In the genomic region with DNA sequence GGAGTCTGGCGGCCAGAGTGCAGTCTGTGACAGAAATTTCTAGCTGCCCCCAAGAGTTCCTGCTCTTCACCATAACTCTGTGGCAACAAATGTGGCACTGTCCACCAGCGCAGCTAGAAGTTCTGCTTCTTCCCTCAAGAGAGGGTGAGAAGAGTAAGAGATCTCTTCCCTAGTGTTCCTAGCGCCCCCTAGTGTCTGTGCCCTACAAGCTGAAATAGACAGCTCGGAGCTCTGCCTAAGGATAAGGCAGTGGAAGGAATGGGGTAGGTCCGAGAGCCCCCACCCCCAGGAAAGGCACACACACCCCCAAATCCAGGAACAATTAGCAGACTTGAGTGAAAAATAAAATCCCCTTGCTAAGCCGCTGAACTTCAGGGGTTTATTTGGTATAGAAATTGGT, we compare ENCODE assay signal across 8 mouse cellular contexts. TPM values are rescaled to one million over a fixed set of nuclear protein-coding genes. Genes with fewer than 3 reads are reported as not detected.
A peak's percentile ranks its signal among the peaks of the same experiment; 100 is the strongest.
DNase-seq lines count a peak whose midpoint lies in the region; ATAC-seq and TF ChIP-seq lines count a peak whose summit lies in the region.

No protein-coding gene starts in this region.

- no peak overlapping the region for H3K27ac ChIP-seq in MEL (ENCODE audit: control insufficient read depth, low read depth, low read length)
- no peak overlapping the region for H3K27ac ChIP-seq in embryonic facial prominence, embryonic 11.5 days (replicated peaks; ENCODE audit: low read depth, low read length)
- H3K27ac ChIP-seq in lung, embryonic 14.5 days (ENCODE audit: low read depth), result no peak overlapping the region

- 20% methylated on average over 6 of the region's 6 CpGs for WGBS in embryonic facial prominence, embryonic 11.5 days
- WGBS in lung, embryonic 14.5 days, result 17% methylated on average over 6 of the region's 6 CpGs

- ATAC-seq in embryonic facial prominence, embryonic 11.5 days (replicated peaks; ENCODE audit: insufficient number of reproducible peaks, low FRiP score, low TSS enrichment, low read depth), result peak; percentile 58
- ATAC-seq in lung, embryonic 14.5 days (ENCODE audit: insufficient read depth), result peak; percentile 80

- H3K27me3 ChIP-seq in MEL (ENCODE audit: control insufficient read depth in 1 of 2, insufficient read depth in 2 of 2, low read length in 2 of 2), result no peaks in the 10 kb centered on the region
- no peaks in the 10 kb centered on the region for H3K27me3 ChIP-seq in embryonic facial prominence, embryonic 11.5 days (ENCODE audit: control insufficient read depth, insufficient read depth, low read length)
- H3K27me3 ChIP-seq in lung, embryonic 14.5 days (ENCODE audit: insufficient read depth, low read length), result no peaks in the 10 kb centered on the region

- no peak for TF ChIP-seq EP300 in MEL (IDR thresholded peaks at IDR 0.05; ENCODE audit: low read depth in 1 of 2, low read length in 2 of 2)

- intact Hi-C loops in heart, postnatal 14 days (cut with DNase I), result loop anchor here (5.0 kb wide), 1 partner anchor 611 kb away; no protein-coding TSS in a partner anchor

- no peaks in the 10 kb centered on the region for H3K9me3 ChIP-seq in MEL (replicated peaks; ENCODE audit: insufficient read depth, low read length)
- H3K9me3 ChIP-seq in embryonic facial prominence, embryonic 11.5 days (replicated peaks; ENCODE audit: control insufficient read depth, low read length), result no peaks in the 10 kb centered on the region
- H3K9me3 ChIP-seq in lung, embryonic 14.5 days (ENCODE audit: low read depth, low read length), result no peaks in the 10 kb centered on the region

- peak; percentile 48 for TF ChIP-seq RAD21 in MEL (IDR thresholded peaks at IDR 0.05; ENCODE audit: low read depth, low read length)

- no peak overlapping the region for H3K9ac ChIP-seq in MEL (ENCODE audit: control insufficient read depth, low read depth, low read length, poor library complexity, severe bottlenecking)
- no peak overlapping the region for H3K9ac ChIP-seq in embryonic facial prominence, embryonic 11.5 days (replicated peaks; ENCODE audit: low read length)
- no peak overlapping the region for H3K9ac ChIP-seq in lung, embryonic 14.5 days

- no peaks in the 10 kb centered on the region for H3K36me3 ChIP-seq in MEL (ENCODE audit: control insufficient read depth in 1 of 2, insufficient read depth in 2 of 2, low read length in 2 of 2)
- no peaks in the 10 kb centered on the region for H3K36me3 ChIP-seq in embryonic facial prominence, embryonic 11.5 days (replicated peaks; ENCODE audit: control insufficient read depth, insufficient read depth, low read depth, low read length)
- H3K36me3 ChIP-seq in lung, embryonic 14.5 days (ENCODE audit: insufficient read depth), result no peaks in the 10 kb centered on the region

- no peaks in the 10 kb centered on the region for H3K4me1 ChIP-seq in MEL (ENCODE audit: control insufficient read depth in 1 of 2, insufficient read depth in 2 of 2, low read length in 2 of 2)
- H3K4me1 ChIP-seq in embryonic facial prominence, embryonic 11.5 days (ENCODE audit: control insufficient read depth, insufficient read depth, low read length), result no peaks in the 10 kb centered on the region
- H3K4me1 ChIP-seq in lung, embryonic 14.5 days (ENCODE audit: insufficient read depth), result no peaks in the 10 kb centered on the region

- no peaks in the 10 kb centered on the region for H3K79me2 ChIP-seq in MEL (ENCODE audit: control insufficient read depth, insufficient read depth, low read length, poor library complexity)

- TF ChIP-seq CTCF in MEL (IDR thresholded peaks at IDR 0.05 in 2 of 3, conservative IDR thresholded peaks at IDR 0.05 in 1 of 3; ENCODE audit: control insufficient read depth in 1 of 3, insufficient read depth in 1 of 3, low read depth in 2 of 3, low read length in 3 of 3, poor library complexity in 1 of 3, severe bottlenecking in 1 of 3), result peak; percentile 72 to 82 (median 78)
- TF ChIP-seq CTCF in lung, embryonic 14.5 days (IDR thresholded peaks at IDR 0.05; ENCODE audit: low read depth), result peak; percentile 84

- no peak overlapping the region for H3K4me2 ChIP-seq in embryonic facial prominence, embryonic 11.5 days (ENCODE audit: low read depth, low read length)
- H3K4me2 ChIP-seq in lung, embryonic 14.5 days, result no peak overlapping the region

- TF ChIP-seq POLR2A in MEL (IDR thresholded peaks at IDR 0.05; ENCODE audit: control insufficient read depth in 1 of 2, insufficient read depth in 1 of 2, low read depth in 1 of 2, low read length in 2 of 2, poor library complexity in 1 of 2), result no peak

- H3K4me3 ChIP-seq in MEL (ENCODE audit: control insufficient read depth in 1 of 2, insufficient read depth in 1 of 2, low read depth in 2 of 2, low read length in 2 of 2), result no peak overlapping the region
- no peak overlapping the region for H3K4me3 ChIP-seq in embryonic facial prominence, embryonic 11.5 days (ENCODE audit: low read depth, low read length)
- no peak overlapping the region for H3K4me3 ChIP-seq in lung, embryonic 14.5 days (ENCODE audit: low read depth, low read length)

- peak; percentile 81 for DNase-seq in MEL (ENCODE audit: low read depth, low spot score)
- peak; percentile 76 to 82 for DNase-seq in adrenal gland, postnatal 36 days
- DNase-seq in embryonic facial prominence, embryonic 11.5 days (ENCODE audit: low spot score), result peak; percentile 81
- peak; percentile 68 to 80 for DNase-seq in heart, postnatal 14 days
- DNase-seq in layer of hippocampus, adult 8-10 months (ENCODE audit: low spot score in 2 of 2), result peak; percentile 39 to 78
- DNase-seq in lung, embryonic 14.5 days, result peak; percentile 90
- DNase-seq in retina, postnatal 1 day, result peak; percentile 80
- DNase-seq in yolk sac, embryonic 10.5 days (ENCODE audit: low spot score), result peak; percentile 54

TF ChIP-seq in MEL, 35 proteins besides CTCF, POLR2A, EP300 and RAD21:
- no peak for TF ChIP-seq SIN3A (IDR thresholded peaks at IDR 0.05; ENCODE audit: low read length)
- peak; percentile 62 for TF ChIP-seq SMC3 (IDR thresholded peaks at IDR 0.05; ENCODE audit: low read depth, low read length)
- TF ChIP-seq E2F4 (IDR thresholded peaks at IDR 0.05; ENCODE audit: borderline replicate concordance, low read depth, low read length), result no peak
- TF ChIP-seq USF1 (IDR thresholded peaks at IDR 0.05; ENCODE audit: low read depth, low read length), result no peak
- TF ChIP-seq MYB (IDR thresholded peaks at IDR 0.05; ENCODE audit: low read depth, low read length), result no peak
- no peak for TF ChIP-seq ZMIZ1 (IDR thresholded peaks at IDR 0.05; ENCODE audit: low read depth, low read length)
- TF ChIP-seq ZC3H11A (IDR thresholded peaks at IDR 0.05; ENCODE audit: low read depth, low read length), result 0 out of 2 replicates have a peak, but pooled peaks have one; percentile 11
- no peak for TF ChIP-seq MAZ (IDR thresholded peaks at IDR 0.05; ENCODE audit: low read depth, low read length)

RNA-seq across cellular contexts. Expression of gene E2f7, which starts 11.9 kb away (rescaled TPM):
- total RNA-seq in MEL (2012; rRNA removed), result 4.2 and 5.7 TPM in 2 replicates
- 10 to 100 TPM; 16.2 to 26.4 TPM for polyA plus RNA-seq in MEL (2012; ENCODE audit: insufficient read depth in 1 of 2, insufficient read length in 2 of 2, low read depth in 1 of 2, low replicate concordance in 2 of 2, missing spikeins in 1 of 2)
- total RNA-seq in adrenal gland, postnatal 36 days (2021), result 1 to 10 TPM in 1 of 2 experiments, under 1 TPM in 1; 0.89 to 1.4 TPM
- polyA plus RNA-seq in embryonic facial prominence, embryonic 11.5 days (2014; fragmentation: Nextera tagmentation; extraction: Ambion mirVana), result 33.1 and 34.0 TPM in 2 replicates
- 1 to 10 TPM; 2.9 to 3.2 TPM for total RNA-seq in heart, postnatal 14 days (2021)
- under 1 TPM in 3 of 4 experiments, not detected in 1; 0.36 to 0.72 (median 0.43) TPM for total RNA-seq in layer of hippocampus, adult 8-10 months (2022)
- 42.9 and 43.8 TPM in 2 replicates for polyA plus RNA-seq in lung, embryonic 14.5 days (2014; fragmentation: Nextera tagmentation; extraction: Ambion mirVana)
